Mouse (Mus musculus) left cerebral cortex, postnatal 10 days (tissue): ENCODE results near the gene Tlr7. TPM values are rescaled to one million over a fixed set of nuclear protein-coding genes. Genes with fewer than 3 reads are reported as not detected.
"Not testable (repeated sequence)": the region's sequence is repeated elsewhere in the genome, so short reads cannot be mapped to it uniquely, and the experiment has no call there.

Source experiments
- DNase-seq, 2 experiments: peaks; one replicate each; pipeline ENCODE4 v3.0.0; 2021 to 2022; ENCODE audit warnings: low spot score in 2 of 2, mixed read lengths in 1 of 2; ENCODE audit errors: extremely low spot score in 1 of 2
- intact Hi-C: fragments of 180-260 bp; cut with DNase I; formaldehyde crosslinking; loops from one replicate; pipeline ENCODE4 v1.15.1; 2025
- total RNA-seq, 2 experiments: library from RNA; stranded (reverse); gene quantifications; 2 replicates each; pipeline ENCODE4 v1.2.3; 2021

Gene Tlr7
- total RNA-seq, 2 experiments from 2014 or later = 2.5 to 3.3 TPM

- DNase-seq = no peak
- intact Hi-C loops = no loop called here
Observed at GRCm38 (mm10) chrX:167315766-167316165, 14.6 kb downstream of the Tlr7 start.

GRCm38 (mm10) chrX:167315093-167315726, 15.1 kb downstream of the Tlr7 start:
- intact Hi-C loops = no loop called here

GRCm38 (mm10) chrX:167302061-167302460, 28.3 kb downstream of the Tlr7 start:
- intact Hi-C loops, DNase-seq: not testable (repeated sequence)

More at GRCm38 (mm10) chrX:167315093-167315726, 15.1 kb downstream of the Tlr7 start:
- no peak for DNase-seq

GRCm38 (mm10) chrX:167276953-167277352, 53.4 kb downstream of the Tlr7 start:
- intact Hi-C loops = loop anchor here (10.0 kb wide), 1 partner anchor 1658 kb away; no protein-coding TSS in a partner anchor

GRCm38 (mm10) chrX:167276551-167276950, 53.8 kb downstream of the Tlr7 start:
- intact Hi-C loops = loop anchor here (10.0 kb wide), 1 partner anchor 1658 kb away; no protein-coding TSS in a partner anchor

More at GRCm38 (mm10) chrX:167276953-167277352, 53.4 kb downstream of the Tlr7 start:
- DNase-seq = peak; percentile 50 to 56

GRCm38 (mm10) chrX:167264086-167264485, 66.3 kb downstream of the Tlr7 start, which contains the start of gene Tlr8:
TSS of gene Tlr8 (minus strand) at chrX:167264329.
- intact Hi-C loops = no loop called here

More at GRCm38 (mm10) chrX:167276551-167276950, 53.8 kb downstream of the Tlr7 start:
- no peak for DNase-seq

GRCm38 (mm10) chrX:167263530-167263929, 66.8 kb downstream of the Tlr7 start:
- intact Hi-C loops = no loop called here
- DNase-seq = no peak

More at GRCm38 (mm10) chrX:167264086-167264485, 66.3 kb downstream of the Tlr7 start, which contains the start of gene Tlr8:
- no peak for DNase-seq

Other genes starting within 250 kb of the Tlr7 start
- gene Tmsb4x, start 121.2 kb downstream of the Tlr7 start, total RNA-seq = 1,000 to 10,000 TPM; 1,429 to 1,477 TPM
- gene Tlr8, start 66.2 kb downstream of the Tlr7 start, total RNA-seq = under 1 TPM; 0.26 to 0.51 TPM
- 10 to 100 TPM; 23.7 to 26.1 TPM for gene Prps2, start 52.2 kb upstream of the Tlr7 start, total RNA-seq